Mouse (Mus musculus) embryonic fibroblast, embryonic 13.5 days (primary cell): ENCODE results near the gene Stxbp3. TPM values are rescaled to one million over a fixed set of nuclear protein-coding genes. Genes with fewer than 3 reads are reported as not detected.

Experiments used
- H3K27ac ChIP-seq: 2 replicates; pipeline ENCODE4 v1.5.1; 2012; ENCODE audit warnings: low read length, control low read depth, inconsistent platforms; ENCODE audit not compliant: insufficient read depth
- H3K4me1 ChIP-seq: 2 replicates; pipeline ENCODE4 v1.6.1; 2011; ENCODE audit warnings: low read length; ENCODE audit not compliant: control insufficient read depth, insufficient read depth
- H3K4me3 ChIP-seq: 2 replicates; pipeline ENCODE4 v1.5.1; 2011; ENCODE audit warnings: mild to moderate bottlenecking, control low read depth, low read length; ENCODE audit not compliant: insufficient read depth
- CTCF ChIP-seq: IDR thresholded peaks from 2 replicates; pipeline ENCODE4 v1.5.1; 2011; ENCODE audit warnings: mild to moderate bottlenecking, control low read depth, low read length, moderate library complexity, borderline replicate concordance; ENCODE audit not compliant: insufficient read depth
- POLR2A ChIP-seq: IDR thresholded peaks from 2 replicates; pipeline ENCODE4 v1.6.1; 2011; ENCODE audit warnings: low read depth, mild to moderate bottlenecking, control low read depth, low read length, moderate library complexity
- polyA plus RNA-seq: library from polyadenylated mRNA; stranded (reverse); fragments of >200 nt; gene quantifications from 2 replicates; pipeline ENCODE4 v1.2.4, GENCODE M21; 2011; ENCODE audit warnings: low read depth; ENCODE audit not compliant: missing spikeins, insufficient read length

Stxbp3 gene
- polyA plus RNA-seq, 1 experiment, result 53.9 TPM

DNA sequence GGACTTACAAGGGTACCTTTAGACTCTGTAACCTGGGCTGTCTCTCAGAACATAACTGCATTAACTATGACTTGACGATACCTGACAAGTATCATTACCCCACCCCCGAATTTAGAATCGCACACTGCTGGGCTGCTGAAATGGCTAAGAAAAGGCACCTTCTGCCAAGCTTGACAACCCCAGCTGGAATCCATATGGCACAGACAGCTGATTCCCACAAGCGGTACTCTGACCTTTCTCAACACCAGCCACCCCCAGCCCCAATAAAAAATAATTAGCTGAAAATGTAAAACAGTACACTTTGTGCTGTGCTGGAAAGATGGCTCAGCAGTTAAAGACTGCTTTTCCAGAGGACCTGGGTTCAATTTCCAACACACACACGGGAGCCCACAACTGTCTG, 51.0 kb downstream of the Stxbp3 start:
- TF ChIP-seq POLR2A, result no peak
- no peak for TF ChIP-seq CTCF
- Histone ChIP-seq H3K4me1 (0 out of 2 replicates have a peak, but pooled peaks cover 3% of the 10 kb centered on the region), H3K4me3 (no peak overlapping the region), H3K27ac (no peak overlapping the region)

GRCm38 (mm10) chr3:108788455-108788794, 51.9 kb downstream of the Stxbp3 start:
- Histone ChIP-seq H3K4me3 (no peak overlapping the region), H3K27ac (no peak overlapping the region)

GRCm38 (mm10) chr3:108787754-108788454, 52.4 kb downstream of the Stxbp3 start:
- no peak for TF ChIP-seq CTCF
- TF ChIP-seq POLR2A, result no peak
- peak overlapping the region; percentile 7; the same call in 1 of the 2 replicates for H3K27ac ChIP-seq
- H3K4me1 ChIP-seq, result 0 out of 2 replicates have a peak, but pooled peaks cover 3% of the 10 kb centered on the region
- H3K4me3 ChIP-seq, result no peak overlapping the region

More at GRCm38 (mm10) chr3:108788455-108788794, 51.9 kb downstream of the Stxbp3 start:
- H3K4me1 ChIP-seq, result 0 out of 2 replicates have a peak, but pooled peaks cover 3% of the 10 kb centered on the region
- no peak for TF ChIP-seq POLR2A
- no peak for TF ChIP-seq CTCF

DNA sequence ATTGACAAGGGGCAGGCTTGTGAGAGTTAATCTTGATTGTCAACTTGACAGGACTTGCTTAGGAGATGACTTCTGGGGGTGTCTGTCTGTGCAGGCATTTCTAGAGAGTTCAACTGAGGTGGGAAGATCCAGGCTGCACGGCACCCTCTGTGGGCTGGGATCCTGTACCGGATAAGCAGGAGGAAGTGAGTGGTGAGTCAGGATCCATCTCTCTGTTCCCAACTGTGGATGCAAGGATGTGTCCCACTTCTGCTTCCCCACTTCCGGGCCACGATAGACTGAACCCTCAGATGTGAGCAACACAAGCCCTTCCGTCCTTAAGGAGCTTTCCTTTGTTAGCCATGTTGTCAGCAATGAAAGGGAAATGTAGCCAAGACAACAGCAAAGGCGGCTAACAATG, 53.8 kb downstream of the Stxbp3 start:
- no peaks in the 10 kb centered on the region for H3K4me1 ChIP-seq
- TF ChIP-seq POLR2A, result no peak
- no peak for TF ChIP-seq CTCF

DNA sequence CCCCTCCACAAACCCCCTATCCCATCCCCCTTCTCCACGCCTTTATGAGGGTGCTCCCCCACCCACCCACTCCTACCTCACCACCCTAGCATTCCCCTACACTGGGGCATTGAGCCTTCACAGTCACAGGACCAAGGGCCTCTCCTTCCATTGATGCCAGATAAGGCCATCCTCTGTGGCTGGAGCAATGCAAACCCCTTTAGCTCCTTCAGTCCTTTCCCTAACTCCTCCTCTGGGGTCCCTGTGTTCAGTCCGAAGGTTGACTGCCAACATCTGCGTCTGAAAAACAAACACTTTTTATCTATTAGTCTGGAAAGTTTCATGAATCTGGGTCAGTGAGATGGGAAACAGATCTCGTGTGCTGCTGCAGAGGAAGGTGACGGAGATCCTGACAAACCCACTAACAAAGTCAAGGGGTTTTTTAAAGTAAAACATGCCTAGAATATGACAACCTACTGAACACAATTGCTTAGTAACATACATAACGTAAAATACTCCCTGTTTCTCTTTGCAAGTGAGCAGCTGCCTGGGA, 57.9 kb downstream of the Stxbp3 start:
- Histone ChIP-seq H3K4me1 (peaks cover 12% of the 10 kb centered on the region), H3K4me3 (no peak overlapping the region), H3K27ac (peak overlapping the region; percentile 71)
- no peak for TF ChIP-seq POLR2A

More for the DNA sequence above, 53.8 kb downstream of the Stxbp3 start:
- H3K4me3 ChIP-seq, result no peak overlapping the region
- H3K27ac ChIP-seq, result no peak overlapping the region

DNA sequence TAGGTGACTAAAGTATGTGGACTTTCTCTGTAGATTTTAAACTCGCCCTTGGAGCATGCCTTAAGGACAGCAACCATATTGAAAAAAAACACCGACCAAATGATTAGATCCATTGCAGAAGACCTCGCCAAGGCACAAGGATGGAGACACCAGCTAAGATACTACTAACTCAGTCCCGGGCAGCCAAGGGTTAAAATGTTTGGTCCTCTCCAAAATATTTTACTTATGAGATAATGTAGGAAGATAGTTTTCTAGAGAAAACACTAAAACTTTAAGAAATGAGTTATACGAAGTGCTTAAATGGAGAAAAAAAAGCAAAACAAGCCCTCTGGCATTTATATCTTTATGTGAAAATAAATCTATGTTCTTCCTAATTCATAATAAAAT, 58.4 kb downstream of the Stxbp3 start:
- H3K4me1 ChIP-seq, result peaks cover 12% of the 10 kb centered on the region
- no peak for TF ChIP-seq POLR2A
- no peak for TF ChIP-seq CTCF
- peak overlapping the region; percentile 98 for H3K27ac ChIP-seq
- no peak overlapping the region for H3K4me3 ChIP-seq

GRCm38 (mm10) chr3:108781238-108781883, 59.0 kb downstream of the Stxbp3 start:
- Histone ChIP-seq H3K4me3 (no peak overlapping the region), H3K4me1 (peaks cover 12% of the 10 kb centered on the region), H3K27ac (peak overlapping the region; percentile 98)
- TF ChIP-seq CTCF, result no peak
- peak; percentile 73 for TF ChIP-seq POLR2A

GRCm38 (mm10) chr3:108778761-108779540, 61.4 kb downstream of the Stxbp3 start:
- TF ChIP-seq POLR2A (no peak), CTCF (no peak)
- Histone ChIP-seq H3K4me3 (no peak overlapping the region), H3K4me1 (peaks cover 12% of the 10 kb centered on the region), H3K27ac (no peak overlapping the region)

DNA sequence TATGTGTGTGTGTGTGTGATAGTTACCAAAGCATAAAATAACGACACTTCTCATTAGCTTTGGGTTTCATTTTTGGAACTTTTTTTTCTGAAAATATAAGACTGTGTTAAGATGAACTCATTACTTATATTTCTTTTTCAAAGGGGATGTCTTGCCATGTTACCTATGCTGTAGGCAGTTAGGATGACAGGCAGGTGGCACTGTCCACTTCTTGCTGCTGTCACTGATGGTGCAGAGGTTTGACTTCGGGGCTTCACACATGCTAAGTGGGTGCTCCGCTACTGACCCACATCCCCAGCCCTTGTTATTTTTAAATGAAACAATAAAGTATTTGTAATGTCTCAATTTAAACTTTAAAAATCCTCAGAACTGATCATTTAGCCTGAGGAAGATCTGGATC, 67.5 kb downstream of the Stxbp3 start:
- Histone ChIP-seq H3K27ac (peak overlapping the region; percentile 91), H3K4me3 (no peak overlapping the region), H3K4me1 (peaks cover 7% of the 10 kb centered on the region)
- no peak for TF ChIP-seq POLR2A
- TF ChIP-seq CTCF, result no peak

GRCm38 (mm10) chr3:108772211-108772610, 68.1 kb downstream of the Stxbp3 start:
- Histone ChIP-seq H3K4me3 (no peak overlapping the region), H3K4me1 (peaks cover 9% of the 10 kb centered on the region), H3K27ac (peak overlapping the region; percentile 91)
- no peak for TF ChIP-seq POLR2A
- no peak for TF ChIP-seq CTCF
